Mouse (Mus musculus) E14TG2a.4 (cell line): ENCODE results near the gene 1700061G19Rik.
A peak's percentile ranks its signal among the peaks of the same experiment; 100 is the strongest.

ENCODE experiments used
- H3K27me3 ChIP-seq: 2 replicates; pipeline ENCODE4 v1.6.1; 2014; ENCODE audit warnings: low read length, control low read depth; ENCODE audit not compliant: insufficient read depth
- H3K36me3 ChIP-seq: 2 replicates; pipeline ENCODE4 v1.6.1; 2014; ENCODE audit warnings: low read length, control low read depth; ENCODE audit not compliant: insufficient read depth
- H3K4me1 ChIP-seq: replicated peaks from 2 replicates; pipeline ENCODE4 v1.6.1; 2014; ENCODE audit warnings: low read depth, low read length, control low read depth
- H3K4me3 ChIP-seq: replicated peaks from 2 replicates; pipeline ENCODE4 v1.5.1; 2014; ENCODE audit warnings: mild to moderate bottlenecking, low read length
- H3K9me3 ChIP-seq: 2 replicates; pipeline ENCODE4 v1.6.1; 2014; ENCODE audit warnings: low read length, control low read depth
- CTCF ChIP-seq: conservative IDR thresholded peaks from 2 replicates; pipeline ENCODE4 v1.5.1; 2014; ENCODE audit warnings: low read length
- NANOG ChIP-seq: IDR thresholded peaks from 2 replicates; pipeline ENCODE4 v1.6.1; 2014; ENCODE audit warnings: borderline replicate concordance, low read length, mixed read lengths
- POU5F1 ChIP-seq: IDR thresholded peaks from 2 replicates; pipeline ENCODE4 v1.6.1; 2014; ENCODE audit warnings: low read length, borderline replicate concordance

Gene 1700061G19Rik

GRCm38 (mm10) chr17:56935363-56936131 is 60.3 kb downstream of the 1700061G19Rik start, which contains the start of gene Mllt1:
Gene Mllt1, minus strand, starts transcription at chr17:56935415.
- no peaks in the 10 kb centered on the region for H3K9me3 ChIP-seq
- peaks cover 56% of the 10 kb centered on the region for H3K4me1 ChIP-seq
- peak within 1 kb of the TSS; percentile 97 for H3K4me3 ChIP-seq
- no peak for TF ChIP-seq NANOG
- TF ChIP-seq CTCF = peak; percentile 95
- H3K36me3 ChIP-seq = peaks cover 20% of the 10 kb centered on the region
- H3K27me3 ChIP-seq = peaks cover 24% of the 10 kb centered on the region

- Histone ChIP-seq H3K27me3 (peaks cover 24% of the 10 kb centered on the region), H3K4me1 (peaks cover 48% of the 10 kb centered on the region)
- TF ChIP-seq CTCF = no peak
- TF ChIP-seq POU5F1 = no peak
- TF ChIP-seq NANOG = no peak
Measured at GRCm38 (mm10) chr17:56936731-56937130, 61.5 kb downstream of the 1700061G19Rik start.

More at GRCm38 (mm10) chr17:56936731-56937130, 61.5 kb downstream of the 1700061G19Rik start:
- no peaks in the 10 kb centered on the region for H3K9me3 ChIP-seq
- H3K4me3 ChIP-seq = no peak overlapping the region
- peaks cover 20% of the 10 kb centered on the region for H3K36me3 ChIP-seq
